Mouse (Mus musculus): Measurements from ENCODE around the gene Rab17. TPM values are rescaled to one million over a fixed set of nuclear protein-coding genes. Genes with fewer than 3 reads are reported as not detected.
A peak's percentile ranks its signal among the peaks of the same experiment; 100 is the strongest.

The Rab17 gene
- polyA plus RNA-seq, 1 experiment: not detected

GRCm38 (mm10) chr1:91008147-91008682 is 38.8 kb upstream of the Rab17 start:
- Histone ChIP-seq H3K4me1 (ENCODE audit: control insufficient read depth, insufficient read depth, low read length) (peaks cover 2% of the 10 kb centered on the region; the same call in 1 of the 2 replicates), H3K4me3 (ENCODE audit: insufficient read depth, low read depth, low read length) (no peak overlapping the region), H3K27ac (ENCODE audit: insufficient read depth, low read depth, low read length) (no peak overlapping the region)
- 89% methylated on average over 14 of the region's 14 CpGs for WGBS
- no peak for TF ChIP-seq POLR2A (IDR thresholded peaks at IDR 0.05; ENCODE audit: insufficient read depth, low read depth, low read length)
- TF ChIP-seq CTCF (IDR thresholded peaks at IDR 0.05; ENCODE audit: insufficient read depth, low read depth, low read length): no peak

- no peak overlapping the region for H3K27ac ChIP-seq (ENCODE audit: insufficient read depth, low read depth, low read length)
- TF ChIP-seq CTCF (IDR thresholded peaks at IDR 0.05; ENCODE audit: insufficient read depth, low read depth, low read length) (no peak), POLR2A (IDR thresholded peaks at IDR 0.05; ENCODE audit: insufficient read depth, low read depth, low read length) (no peak)
- no peak overlapping the region for H3K4me3 ChIP-seq (ENCODE audit: insufficient read depth, low read depth, low read length)
- WGBS: 75% methylated on average over 9 of the region's 9 CpGs
- peaks cover 7% of the 10 kb centered on the region; the same call in 1 of the 2 replicates for H3K4me1 ChIP-seq (ENCODE audit: control insufficient read depth, insufficient read depth, low read length)
Observed at GRCm38 (mm10) chr1:91006708-91007107, 37.2 kb upstream of the Rab17 start.

GRCm38 (mm10) chr1:91006037-91006436 is 36.6 kb upstream of the Rab17 start:
- 80% methylated on average over 5 of the region's 5 CpGs for WGBS
- Histone ChIP-seq H3K4me1 (ENCODE audit: control insufficient read depth, insufficient read depth, low read length) (peaks cover 7% of the 10 kb centered on the region; the same call in 1 of the 2 replicates), H3K4me3 (ENCODE audit: insufficient read depth, low read depth, low read length) (no peak overlapping the region), H3K27ac (ENCODE audit: insufficient read depth, low read depth, low read length) (no peak overlapping the region)
- TF ChIP-seq CTCF (IDR thresholded peaks at IDR 0.05; ENCODE audit: insufficient read depth, low read depth, low read length) (no peak), POLR2A (IDR thresholded peaks at IDR 0.05; ENCODE audit: insufficient read depth, low read depth, low read length) (no peak)

- Histone ChIP-seq H3K27ac (ENCODE audit: insufficient read depth, low read depth, low read length) (no peak overlapping the region), H3K4me1 (ENCODE audit: control insufficient read depth, insufficient read depth, low read length) (peaks cover 10% of the 10 kb centered on the region; the same call in 1 of the 2 replicates), H3K4me3 (ENCODE audit: insufficient read depth, low read depth, low read length) (no peak overlapping the region)
- WGBS: 80% methylated on average over 8 of the region's 8 CpGs
- no peak for TF ChIP-seq POLR2A (IDR thresholded peaks at IDR 0.05; ENCODE audit: insufficient read depth, low read depth, low read length)
- no peak for TF ChIP-seq CTCF (IDR thresholded peaks at IDR 0.05; ENCODE audit: insufficient read depth, low read depth, low read length)
Observed at GRCm38 (mm10) chr1:91003522-91004253, 34.2 kb upstream of the Rab17 start.

- H3K27ac ChIP-seq (ENCODE audit: insufficient read depth, low read depth, low read length): no peak overlapping the region
- TF ChIP-seq CTCF (IDR thresholded peaks at IDR 0.05; ENCODE audit: insufficient read depth, low read depth, low read length) (no peak), POLR2A (IDR thresholded peaks at IDR 0.05; ENCODE audit: insufficient read depth, low read depth, low read length) (no peak)
- H3K4me3 ChIP-seq (ENCODE audit: insufficient read depth, low read depth, low read length): no peak overlapping the region
- H3K4me1 ChIP-seq (ENCODE audit: control insufficient read depth, insufficient read depth, low read length): peaks cover 14% of the 10 kb centered on the region; the same call in 1 of the 2 replicates
- 89% methylated on average over 3 of the region's 3 CpGs for WGBS
Observed at GRCm38 (mm10) chr1:91002641-91003040, 33.2 kb upstream of the Rab17 start.

GRCm38 (mm10) chr1:91001871-91002539 is 32.5 kb upstream of the Rab17 start:
- TF ChIP-seq CTCF (IDR thresholded peaks at IDR 0.05; ENCODE audit: insufficient read depth, low read depth, low read length): no peak
- TF ChIP-seq POLR2A (IDR thresholded peaks at IDR 0.05; ENCODE audit: insufficient read depth, low read depth, low read length): no peak
- peaks cover 14% of the 10 kb centered on the region; the same call in 1 of the 2 replicates for H3K4me1 ChIP-seq (ENCODE audit: control insufficient read depth, insufficient read depth, low read length)
- H3K27ac ChIP-seq (ENCODE audit: insufficient read depth, low read depth, low read length): no peak overlapping the region
- H3K4me3 ChIP-seq (ENCODE audit: insufficient read depth, low read depth, low read length): no peak overlapping the region
- 84% methylated on average over 3 of the region's 3 CpGs for WGBS

GRCm38 (mm10) chr1:91001101-91001500 is 31.6 kb upstream of the Rab17 start:
- no peak overlapping the region for H3K27ac ChIP-seq (ENCODE audit: insufficient read depth, low read depth, low read length)
- TF ChIP-seq CTCF (IDR thresholded peaks at IDR 0.05; ENCODE audit: insufficient read depth, low read depth, low read length) (no peak), POLR2A (IDR thresholded peaks at IDR 0.05; ENCODE audit: insufficient read depth, low read depth, low read length) (no peak)
- 96% methylated on average over 3 of the region's 3 CpGs for WGBS
- H3K4me1 ChIP-seq (ENCODE audit: control insufficient read depth, insufficient read depth, low read length): peaks cover 14% of the 10 kb centered on the region; the same call in 1 of the 2 replicates
- no peak overlapping the region for H3K4me3 ChIP-seq (ENCODE audit: insufficient read depth, low read depth, low read length)

GRCm38 (mm10) chr1:90999911-91000601 is 30.6 kb upstream of the Rab17 start:
- TF ChIP-seq POLR2A (IDR thresholded peaks at IDR 0.05; ENCODE audit: insufficient read depth, low read depth, low read length) (no peak), CTCF (IDR thresholded peaks at IDR 0.05; ENCODE audit: insufficient read depth, low read depth, low read length) (no peak)
- H3K27ac ChIP-seq (ENCODE audit: insufficient read depth, low read depth, low read length): no peak overlapping the region
- WGBS: 63% methylated on average over 10 of the region's 10 CpGs
- peaks cover 14% of the 10 kb centered on the region; the same call in 1 of the 2 replicates for H3K4me1 ChIP-seq (ENCODE audit: control insufficient read depth, insufficient read depth, low read length)
- H3K4me3 ChIP-seq (ENCODE audit: insufficient read depth, low read depth, low read length): 0 out of 2 replicates have a peak overlapping the region, but pooled peaks have one; percentile 4
